Mouse (Mus musculus): ENCODE data around the gene Aff3. TPM values are rescaled to one million over a fixed set of nuclear protein-coding genes. Genes with fewer than 3 reads are reported as not detected.
A peak's percentile ranks its signal among the peaks of the same experiment; 100 is the strongest.

Aff3 gene
- polyA plus RNA-seq, 1 experiment from 2014 or later, result 8.5 TPM

GRCm38 (mm10) chr1:38387438-38387837 is 277.3 kb downstream of the Aff3 start:
- Histone ChIP-seq H3K9ac (no peak overlapping the region), H3K27ac (no peak overlapping the region), H3K4me3 (replicated peaks) (no peak overlapping the region), H3K4me2 (replicated peaks) (no peak overlapping the region), H3K9me3 (no peaks in the 10 kb centered on the region), H3K4me1 (replicated peaks) (0 out of 2 replicates have a peak, but pooled peaks cover 3% of the 10 kb centered on the region), H3K36me3 (no peaks in the 10 kb centered on the region), H3K27me3 (replicated peaks) (no peaks in the 10 kb centered on the region)
- 0 out of 2 replicates have a peak, but pooled peaks have one; percentile 34 for ATAC-seq
- WGBS, result 54% methylated on average over 9 of the region's 9 CpGs

GRCm38 (mm10) chr1:38384457-38385121 is 280.2 kb downstream of the Aff3 start:
- WGBS, result 44% methylated on average over 16 of the region's 16 CpGs
- H3K4me2 ChIP-seq (replicated peaks), result no peak overlapping the region
- no peak for ATAC-seq

GRCm38 (mm10) chr1:38384010-38384409 is 280.7 kb downstream of the Aff3 start:
- ATAC-seq, result no peak
- Histone ChIP-seq H3K9me3 (no peaks in the 10 kb centered on the region), H3K27me3 (replicated peaks) (no peaks in the 10 kb centered on the region), H3K4me2 (replicated peaks) (no peak overlapping the region), H3K27ac (no peak overlapping the region), H3K4me3 (replicated peaks) (no peak overlapping the region), H3K36me3 (no peaks in the 10 kb centered on the region), H3K9ac (no peak overlapping the region), H3K4me1 (replicated peaks) (no peaks in the 10 kb centered on the region)
- 84% methylated on average over 7 of the region's 7 CpGs for WGBS

More at GRCm38 (mm10) chr1:38384457-38385121, 280.2 kb downstream of the Aff3 start:
- H3K27ac ChIP-seq, result no peak overlapping the region
- H3K36me3 ChIP-seq, result no peaks in the 10 kb centered on the region
- 0 out of 2 replicates have a peak, but pooled peaks cover 3% of the 10 kb centered on the region for H3K4me1 ChIP-seq (replicated peaks)
- H3K9me3 ChIP-seq, result no peaks in the 10 kb centered on the region
- no peaks in the 10 kb centered on the region for H3K27me3 ChIP-seq (replicated peaks)
- no peak overlapping the region for H3K4me3 ChIP-seq (replicated peaks)
- H3K9ac ChIP-seq, result no peak overlapping the region

GRCm38 (mm10) chr1:38382683-38383082 is 282.1 kb downstream of the Aff3 start:
- H3K4me2 ChIP-seq (replicated peaks), result no peak overlapping the region
- H3K36me3 ChIP-seq, result no peaks in the 10 kb centered on the region
- H3K4me3 ChIP-seq (replicated peaks), result no peak overlapping the region
- H3K4me1 ChIP-seq (replicated peaks), result no peaks in the 10 kb centered on the region
- 77% methylated on average over 4 of the region's 4 CpGs for WGBS
- ATAC-seq, result no peak
- no peaks in the 10 kb centered on the region for H3K27me3 ChIP-seq (replicated peaks)
- H3K9ac ChIP-seq, result no peak overlapping the region
- no peak overlapping the region for H3K27ac ChIP-seq
- no peaks in the 10 kb centered on the region for H3K9me3 ChIP-seq

GRCm38 (mm10) chr1:38377930-38378329 is 286.8 kb downstream of the Aff3 start:
- Histone ChIP-seq H3K4me3 (replicated peaks) (no peak overlapping the region), H3K27me3 (replicated peaks) (no peaks in the 10 kb centered on the region), H3K4me1 (replicated peaks) (no peaks in the 10 kb centered on the region), H3K4me2 (replicated peaks) (no peak overlapping the region), H3K9ac (no peak overlapping the region), H3K36me3 (no peaks in the 10 kb centered on the region), H3K27ac (no peak overlapping the region), H3K9me3 (no peaks in the 10 kb centered on the region)
- ATAC-seq, result no peak
- WGBS, result 75% methylated on average over 3 of the region's 3 CpGs

- no peaks in the 10 kb centered on the region for H3K27me3 ChIP-seq (replicated peaks)
- no peak for ATAC-seq
- no peak overlapping the region for H3K9ac ChIP-seq
- WGBS, result 69% methylated on average over 8 of the region's 8 CpGs
- H3K27ac ChIP-seq, result no peak overlapping the region
- no peaks in the 10 kb centered on the region for H3K36me3 ChIP-seq
- no peak overlapping the region for H3K4me3 ChIP-seq (replicated peaks)
- no peaks in the 10 kb centered on the region for H3K4me1 ChIP-seq (replicated peaks)
- no peaks in the 10 kb centered on the region for H3K9me3 ChIP-seq
- no peak overlapping the region for H3K4me2 ChIP-seq (replicated peaks)
Observed at GRCm38 (mm10) chr1:38369166-38369565, 295.6 kb downstream of the Aff3 start.

GRCm38 (mm10) chr1:38368081-38368689 is 296.6 kb downstream of the Aff3 start:
- ATAC-seq, result no peak
- H3K9me3 ChIP-seq, result no peaks in the 10 kb centered on the region
- no peak overlapping the region for H3K4me2 ChIP-seq (replicated peaks)
- 66% methylated on average over 6 of the region's 6 CpGs for WGBS
- H3K4me3 ChIP-seq (replicated peaks), result no peak overlapping the region
- H3K27ac ChIP-seq, result no peak overlapping the region
- H3K27me3 ChIP-seq (replicated peaks), result no peaks in the 10 kb centered on the region
- H3K9ac ChIP-seq, result no peak overlapping the region
- H3K4me1 ChIP-seq (replicated peaks), result no peaks in the 10 kb centered on the region
- no peaks in the 10 kb centered on the region for H3K36me3 ChIP-seq

- Histone ChIP-seq H3K27ac (no peak overlapping the region), H3K9me3 (no peaks in the 10 kb centered on the region), H3K4me1 (replicated peaks) (no peaks in the 10 kb centered on the region), H3K4me2 (replicated peaks) (no peak overlapping the region), H3K36me3 (no peaks in the 10 kb centered on the region), H3K4me3 (replicated peaks) (no peak overlapping the region), H3K9ac (no peak overlapping the region), H3K27me3 (replicated peaks) (no peaks in the 10 kb centered on the region)
- no peak for ATAC-seq
- WGBS, result 93% methylated on average over 14 of the region's 14 CpGs
Observed at GRCm38 (mm10) chr1:38367404-38368080, 297.2 kb downstream of the Aff3 start.

- 88% methylated on average over 2 of the region's 2 CpGs for WGBS
- H3K9ac ChIP-seq, result no peak overlapping the region
- H3K27ac ChIP-seq, result no peak overlapping the region
- no peaks in the 10 kb centered on the region for H3K27me3 ChIP-seq (replicated peaks)
- no peaks in the 10 kb centered on the region for H3K36me3 ChIP-seq
- H3K4me3 ChIP-seq (replicated peaks), result no peak overlapping the region
- peaks cover 4% of the 10 kb centered on the region for H3K4me1 ChIP-seq (replicated peaks)
- H3K4me2 ChIP-seq (replicated peaks), result no peak overlapping the region
- no peaks in the 10 kb centered on the region for H3K9me3 ChIP-seq
- no peak for ATAC-seq
Observed at GRCm38 (mm10) chr1:38363856-38364255, 300.9 kb downstream of the Aff3 start.

GRCm38 (mm10) chr1:38362275-38362674 is 302.5 kb downstream of the Aff3 start:
- Histone ChIP-seq H3K27me3 (replicated peaks) (no peaks in the 10 kb centered on the region), H3K36me3 (no peaks in the 10 kb centered on the region), H3K4me2 (replicated peaks) (no peak overlapping the region), H3K27ac (no peak overlapping the region), H3K9me3 (no peaks in the 10 kb centered on the region), H3K4me3 (replicated peaks) (no peak overlapping the region), H3K4me1 (replicated peaks) (peaks cover 15% of the 10 kb centered on the region), H3K9ac (no peak overlapping the region)
- no peak for ATAC-seq
- 91% methylated on average over 3 of the region's 3 CpGs for WGBS

GRCm38 (mm10) chr1:38358797-38359349 is 305.9 kb downstream of the Aff3 start:
- 70% methylated on average over 26 of the region's 26 CpGs for WGBS

More at GRCm38 (mm10) chr1:38358797-38359349, 305.9 kb downstream of the Aff3 start:
- Histone ChIP-seq H3K27me3 (replicated peaks) (no peaks in the 10 kb centered on the region), H3K36me3 (no peaks in the 10 kb centered on the region), H3K4me1 (replicated peaks) (peaks cover 18% of the 10 kb centered on the region), H3K4me3 (replicated peaks) (no peak overlapping the region), H3K9me3 (no peaks in the 10 kb centered on the region), H3K27ac (peak overlapping the region; percentile 54), H3K4me2 (replicated peaks) (no peak overlapping the region), H3K9ac (no peak overlapping the region)
- ATAC-seq, result no peak

All from intestine, embryonic 15.5 days (tissue).